Mouse (Mus musculus) heart, adult 2 months (tissue): ENCODE measurements around the gene Zranb3. TPM values are rescaled to one million over a fixed set of nuclear protein-coding genes. Genes with fewer than 3 reads are reported as not detected.

Experiments
- DNase-seq, 2 experiments: peaks; one replicate each; pipeline ENCODE4 v3.0.0; 2021
- H3K27ac ChIP-seq: fragments of 200-600 bp; 2 replicates; pipeline ENCODE4 v1.8.1; 2022
- H3K27me3 ChIP-seq: fragments of 200-500 bp; 2 replicates; pipeline ENCODE4 v1.6.1; 2012; ENCODE audit warnings: mild to moderate bottlenecking, low read length, inconsistent platforms, mixed read lengths; ENCODE audit not compliant: control insufficient read depth, insufficient read depth
- H3K36me3 ChIP-seq: fragments of 200-500 bp; 2 replicates; pipeline ENCODE4 v1.6.1; 2012; ENCODE audit warnings: low read length, inconsistent platforms; ENCODE audit not compliant: control insufficient read depth, insufficient read depth
- H3K4me1 ChIP-seq: fragments of 200-500 bp; 2 replicates; pipeline ENCODE4 v1.6.1; 2011; ENCODE audit warnings: low read length; ENCODE audit not compliant: control insufficient read depth, insufficient read depth
- H3K4me3 ChIP-seq: fragments of 200-600 bp; 2 replicates; pipeline ENCODE4 v1.8.1; 2022
- H3K79me2 ChIP-seq: fragments of 200-500 bp; replicated peaks from 2 replicates; pipeline ENCODE4 v1.6.1; 2012; ENCODE audit warnings: mild to moderate bottlenecking, inconsistent platforms, low read length, moderate library complexity, mixed read lengths; ENCODE audit not compliant: control insufficient read depth, insufficient read depth
- H3K9ac ChIP-seq: fragments of 200-500 bp; 2 replicates; pipeline ENCODE4 v1.6.1; 2012; ENCODE audit warnings: low read depth, mild to moderate bottlenecking, control low read depth, inconsistent platforms, low read length, mixed read lengths
- CTCF ChIP-seq: fragments of 200-600 bp; IDR thresholded peaks from 2 replicates; pipeline ENCODE4 v1.8.1; 2022; ENCODE audit warnings: antibody characterized with exemption, mild to moderate bottlenecking, moderate library complexity
- EP300 ChIP-seq: fragments of 200-500 bp; IDR thresholded peaks from 2 replicates; pipeline ENCODE4 v1.6.1; 2011; ENCODE audit warnings: low read depth, low read length, control low read depth; ENCODE audit not compliant: insufficient read depth
- POLR2A ChIP-seq: fragments of 200-500 bp; IDR thresholded peaks from 2 replicates; pipeline ENCODE4 v1.6.1; 2011; ENCODE audit warnings: mild to moderate bottlenecking, low read depth, low read length, control low read depth; ENCODE audit not compliant: insufficient read depth
- WGBS: fragments of 180-500 bp; shearing (Covaris S2); methylation state at CpG from one replicate; pipeline ENCODE4 v1.1.7; 2018; 5-methylcytosine and 5-hydroxymethylcytosine counted together
- intact Hi-C: fragments of 180-260 bp; cut with DNase I; formaldehyde crosslinking; loops from one replicate; pipeline ENCODE4 v1.15.1; 2025
- polyA plus RNA-seq: library from polyadenylated mRNA; depleted of rRNA; stranded (reverse); fragments of >200 nt; gene quantifications from 2 replicates; pipeline ENCODE4 v1.2.3, GENCODE M21; 2012
- total RNA-seq, 2 experiments: library from RNA; stranded (reverse); gene quantifications; 2 replicates each; pipeline ENCODE4 v1.2.3; 2021

The Zranb3 gene
- total and polyA plus RNA-seq, 3 experiments, result 1.00 to 5.0 (median 4.8) TPM

DNA sequence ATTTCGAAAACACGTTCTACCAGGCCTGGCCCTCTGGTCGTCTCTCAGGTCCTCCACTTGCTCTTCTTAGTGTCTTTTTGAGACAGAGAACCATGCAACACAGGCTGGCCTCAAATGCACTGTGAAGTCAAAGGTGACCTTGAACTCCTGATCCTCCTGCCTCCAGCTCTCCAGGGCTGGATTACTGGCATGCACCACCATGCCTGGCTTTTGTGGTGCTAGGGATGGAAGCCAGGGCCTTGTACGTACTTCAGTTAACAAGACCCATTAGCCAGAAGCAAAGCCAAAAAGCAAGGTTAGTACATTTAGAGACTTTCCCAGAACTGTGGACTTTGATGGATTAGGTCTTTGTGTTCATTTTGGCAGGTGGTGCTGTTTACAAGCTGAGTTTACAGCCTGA is 150.6 kb downstream of the Zranb3 start:
- Histone ChIP-seq H3K27ac (no peak overlapping the region), H3K9ac (no peak overlapping the region), H3K36me3 (no peaks in the 10 kb centered on the region), H3K4me1 (no peaks in the 10 kb centered on the region), H3K79me2 (no peaks in the 10 kb centered on the region), H3K4me3 (no peak overlapping the region), H3K27me3 (no peaks in the 10 kb centered on the region)
- DNase-seq, result no peak
- intact Hi-C loops, result no loop called here
- WGBS, result 85% methylated on average over 4 of the region's 4 CpGs
- TF ChIP-seq EP300 (no peak), POLR2A (no peak), CTCF (no peak)

DNA sequence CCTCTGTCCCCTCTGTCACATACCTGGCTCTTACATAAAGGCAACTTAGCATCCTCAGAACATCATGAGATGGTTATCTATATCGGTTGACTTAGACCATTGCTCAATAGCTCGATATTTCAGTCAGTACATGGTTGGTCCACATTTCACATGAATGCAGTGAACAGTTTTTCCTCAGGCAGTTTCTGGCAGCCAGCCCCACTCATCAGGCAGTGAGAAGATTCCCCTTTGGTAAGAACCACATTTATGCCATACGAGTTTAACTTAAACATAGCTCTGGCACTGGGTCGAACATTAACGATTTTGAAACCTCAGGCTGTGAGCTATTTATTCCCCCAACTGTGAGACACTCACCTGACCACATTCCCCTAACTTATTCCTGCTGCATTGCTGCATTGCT is 154.1 kb downstream of the Zranb3 start:
- no peaks in the 10 kb centered on the region for H3K4me1 ChIP-seq
- TF ChIP-seq EP300, result no peak
- no peak for TF ChIP-seq CTCF
- no peak for TF ChIP-seq POLR2A
- WGBS, result 74% methylated on average over 5 of the region's 5 CpGs
- no peaks in the 10 kb centered on the region for H3K79me2 ChIP-seq
- intact Hi-C loops, result no loop called here
- H3K27ac ChIP-seq, result no peak overlapping the region
- H3K9ac ChIP-seq, result no peak overlapping the region
- no peaks in the 10 kb centered on the region for H3K27me3 ChIP-seq
- no peak for DNase-seq
- no peaks in the 10 kb centered on the region for H3K36me3 ChIP-seq
- H3K4me3 ChIP-seq, result no peak overlapping the region

DNA sequence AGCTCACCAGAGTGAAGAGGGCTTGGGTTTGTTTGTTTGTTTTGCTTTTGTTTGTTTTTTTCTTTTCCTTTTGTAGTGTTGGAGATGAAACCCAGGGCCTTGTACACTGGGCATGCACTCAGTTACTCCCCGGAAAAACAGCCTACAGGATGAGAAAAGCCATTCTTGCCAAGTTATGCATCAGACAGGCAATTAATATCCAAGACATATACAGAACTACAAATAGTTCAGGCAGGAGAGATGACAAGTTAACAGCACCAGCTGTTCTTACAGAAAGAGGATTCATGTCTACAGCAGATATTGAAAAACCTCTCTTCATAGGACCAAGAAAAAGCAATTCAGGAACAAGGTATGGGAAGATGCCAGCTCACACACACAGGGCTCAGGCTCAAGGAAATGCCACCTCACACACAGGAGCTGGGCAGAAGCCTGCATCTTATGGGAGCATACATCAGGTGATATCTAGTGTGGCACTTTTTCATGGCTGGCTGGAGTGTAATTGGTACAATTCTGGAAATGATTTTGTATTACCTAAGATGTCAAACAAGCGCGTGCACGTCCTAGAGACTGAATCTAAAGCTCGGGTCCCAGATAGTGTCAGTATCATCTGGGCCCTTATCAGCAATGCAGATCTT is 156.1 kb downstream of the Zranb3 start:
- no peak overlapping the region for H3K27ac ChIP-seq
- H3K9ac ChIP-seq, result no peak overlapping the region
- TF ChIP-seq POLR2A (no peak), CTCF (no peak), EP300 (no peak)
- DNase-seq, result no peak
- intact Hi-C loops, result no loop called here
- no peaks in the 10 kb centered on the region for H3K4me1 ChIP-seq
- no peaks in the 10 kb centered on the region for H3K36me3 ChIP-seq
- H3K27me3 ChIP-seq, result no peaks in the 10 kb centered on the region
- no peaks in the 10 kb centered on the region for H3K79me2 ChIP-seq
- no peak overlapping the region for H3K4me3 ChIP-seq
- WGBS, result 84% methylated on average over 5 of the region's 5 CpGs

DNA sequence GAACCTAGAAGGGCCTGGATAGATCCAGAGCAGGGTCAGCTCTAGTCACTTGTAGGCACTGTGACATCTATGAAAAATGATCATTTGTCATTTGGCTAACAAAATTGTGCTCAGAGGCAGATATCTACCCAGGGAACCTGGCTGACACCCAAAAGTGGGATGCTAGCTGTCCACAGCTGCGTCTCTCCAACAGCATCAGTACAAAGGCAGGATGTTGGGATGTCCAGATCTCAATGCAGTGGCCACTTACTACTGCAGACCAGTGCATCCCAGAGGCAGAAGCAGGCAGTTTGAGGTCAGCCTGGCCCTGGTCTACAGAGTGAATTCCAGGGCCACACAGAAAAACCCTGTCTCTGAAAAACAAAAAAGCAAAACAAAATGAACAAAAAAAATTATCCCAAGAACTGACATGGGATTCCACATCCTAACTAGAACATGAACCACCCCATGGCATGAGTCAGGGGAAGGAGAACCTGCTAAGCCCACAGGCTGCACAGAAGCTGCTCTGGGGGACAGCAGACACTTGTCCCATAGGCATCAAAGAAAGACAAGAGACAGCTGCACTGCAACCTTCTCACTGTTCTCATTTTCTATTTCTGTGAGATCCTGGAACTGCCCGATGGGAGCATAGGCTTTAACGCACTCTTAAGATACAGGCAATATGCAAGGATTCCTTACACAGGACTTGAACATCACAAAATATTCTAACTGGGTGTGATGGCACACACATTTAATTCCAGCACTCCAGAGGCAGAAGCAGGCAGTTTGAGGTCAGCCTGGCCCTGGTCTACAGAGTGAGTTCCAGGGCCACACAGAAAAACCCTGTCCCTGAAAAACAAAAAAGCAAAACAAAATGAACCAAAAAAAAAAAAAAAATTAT is 156.9 kb downstream of the Zranb3 start:
- DNase-seq, result peak in 1 of 2 experiments; percentile 8
- WGBS, result 51% methylated on average over 3 of the region's 3 CpGs
- Histone ChIP-seq H3K9ac (no peak overlapping the region), H3K36me3 (no peaks in the 10 kb centered on the region), H3K27me3 (no peaks in the 10 kb centered on the region), H3K27ac (no peak overlapping the region), H3K4me1 (no peaks in the 10 kb centered on the region), H3K4me3 (no peak overlapping the region), H3K79me2 (no peaks in the 10 kb centered on the region)
- intact Hi-C loops, result no loop called here
- TF ChIP-seq CTCF (no peak), POLR2A (no peak), EP300 (no peak)

DNA sequence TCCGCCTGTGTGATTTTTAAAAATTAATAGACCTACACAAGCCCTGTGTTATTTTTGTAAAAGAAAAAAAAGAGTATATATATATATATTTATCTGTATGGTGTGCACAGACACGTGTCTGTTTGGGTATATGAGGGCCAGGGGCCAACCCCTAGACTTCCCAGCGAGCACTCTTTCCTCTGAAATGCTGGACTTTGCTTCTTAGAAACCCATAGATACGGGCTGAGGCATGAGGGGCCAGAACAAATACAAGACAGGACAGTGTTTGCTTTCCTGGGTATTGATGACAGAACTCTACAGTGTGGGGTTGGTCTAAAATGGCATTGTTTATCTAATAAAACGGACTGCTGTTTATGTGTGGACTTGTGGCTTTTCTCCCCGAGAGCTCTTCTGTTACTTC is 159.3 kb downstream of the Zranb3 start:
- intact Hi-C loops, result no loop called here
- H3K4me3 ChIP-seq, result no peak overlapping the region
- TF ChIP-seq EP300, result no peak
- TF ChIP-seq POLR2A, result no peak
- no peak for TF ChIP-seq CTCF
- H3K27ac ChIP-seq, result no peak overlapping the region
- H3K9ac ChIP-seq, result no peak overlapping the region
- WGBS, result 84% methylated on average over 6 of the region's 6 CpGs
- no peaks in the 10 kb centered on the region for H3K4me1 ChIP-seq
- no peak for DNase-seq
- no peaks in the 10 kb centered on the region for H3K27me3 ChIP-seq
- no peaks in the 10 kb centered on the region for H3K36me3 ChIP-seq
- no peaks in the 10 kb centered on the region for H3K79me2 ChIP-seq

DNA sequence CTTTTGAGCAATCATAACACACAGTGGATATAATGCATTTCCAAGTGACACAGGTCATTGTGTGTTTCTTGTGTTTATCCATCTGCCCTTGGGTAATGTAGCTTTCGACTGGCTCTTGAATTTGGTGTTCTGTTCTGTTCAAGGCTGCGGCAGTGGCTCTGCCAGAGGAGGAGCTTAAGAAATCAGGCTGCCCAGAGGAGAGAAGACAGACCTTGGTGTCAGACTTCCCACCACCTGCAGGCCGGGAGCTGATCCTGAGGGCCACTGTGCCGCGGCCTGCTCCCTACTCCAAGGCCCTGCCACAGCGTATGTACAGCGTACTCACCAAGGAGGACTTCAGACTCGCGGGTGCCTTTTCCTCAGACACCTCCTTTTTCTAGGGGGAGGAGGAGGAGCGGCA is 160.6 kb downstream of the Zranb3 start:
- Histone ChIP-seq H3K36me3 (no peaks in the 10 kb centered on the region; the same call in 1 of the 2 replicates), H3K4me1 (no peaks in the 10 kb centered on the region), H3K27me3 (no peaks in the 10 kb centered on the region), H3K27ac (no peak overlapping the region), H3K79me2 (no peaks in the 10 kb centered on the region), H3K9ac (no peak overlapping the region), H3K4me3 (no peak overlapping the region)
- DNase-seq, result peak in 1 of 2 experiments; percentile 8
- 92% methylated on average over 10 of the region's 10 CpGs for WGBS
- TF ChIP-seq POLR2A (no peak), CTCF (no peak), EP300 (no peak)
- intact Hi-C loops, result no loop called here
